Mouse (Mus musculus) naive thymus-derived CD4-positive, alpha-beta T cell, adult 2 months (primary cell): ENCODE measurements around the gene Gm26897.

Experiments used
- DNase-seq: peaks from one replicate; pipeline ENCODE4 v3.0.0-alpha.2; 2011; ENCODE audit warnings: low read depth

Gene Gm26897

DNA sequence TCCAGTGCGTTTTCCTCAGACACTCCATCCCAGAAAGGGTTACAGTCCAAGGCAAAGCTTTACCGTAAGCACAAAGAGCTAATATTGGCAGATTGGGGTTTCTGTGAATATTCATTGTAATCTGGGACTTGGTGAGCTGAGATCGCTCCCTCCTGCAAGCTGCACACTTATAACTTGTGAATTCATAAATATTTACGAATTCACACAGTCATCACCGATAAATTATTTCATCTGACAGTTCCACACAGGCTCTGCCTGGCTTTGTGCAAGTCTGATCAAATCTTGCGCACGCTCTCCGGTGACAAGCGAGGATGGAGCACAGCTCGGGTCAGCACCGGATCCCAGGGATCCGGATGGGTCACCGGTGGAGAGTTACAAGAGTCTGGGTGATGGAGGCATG lies 16.4 kb downstream of the Gm26897 start:
- no peak for DNase-seq

DNA sequence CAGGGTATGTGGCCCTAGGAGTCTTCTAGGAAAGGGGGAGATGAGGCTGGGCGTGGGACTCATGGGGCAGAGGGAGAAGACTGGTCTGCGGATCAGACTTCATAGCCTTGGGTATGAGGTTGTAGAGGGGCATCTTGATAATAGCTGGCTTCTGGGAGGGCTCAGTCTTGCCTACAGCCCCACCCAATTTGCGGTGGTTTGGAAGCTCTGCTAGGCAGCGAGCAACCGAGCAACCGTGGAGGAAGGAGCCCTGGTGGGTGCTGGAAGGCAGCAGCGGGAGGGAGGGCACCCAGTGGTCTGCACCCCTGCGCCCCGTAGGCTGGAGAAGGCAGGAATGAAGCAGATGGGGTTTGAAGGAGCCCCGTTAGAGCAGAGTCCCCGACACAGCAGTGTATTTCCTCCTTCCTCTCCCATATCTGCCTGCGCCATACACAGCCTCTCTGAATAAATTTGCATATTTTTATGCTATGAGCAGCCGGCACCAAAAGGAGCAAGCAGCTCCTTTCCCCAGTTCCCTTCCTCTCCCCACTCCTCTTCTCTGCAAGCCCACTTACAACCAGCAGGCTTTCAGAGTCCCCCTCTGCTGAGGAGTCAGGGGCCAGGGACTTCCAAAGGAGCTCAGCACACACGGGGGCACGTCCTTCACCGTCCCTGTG lies 20.9 kb downstream of the Gm26897 start:
- peak; percentile 23 for DNase-seq

DNA sequence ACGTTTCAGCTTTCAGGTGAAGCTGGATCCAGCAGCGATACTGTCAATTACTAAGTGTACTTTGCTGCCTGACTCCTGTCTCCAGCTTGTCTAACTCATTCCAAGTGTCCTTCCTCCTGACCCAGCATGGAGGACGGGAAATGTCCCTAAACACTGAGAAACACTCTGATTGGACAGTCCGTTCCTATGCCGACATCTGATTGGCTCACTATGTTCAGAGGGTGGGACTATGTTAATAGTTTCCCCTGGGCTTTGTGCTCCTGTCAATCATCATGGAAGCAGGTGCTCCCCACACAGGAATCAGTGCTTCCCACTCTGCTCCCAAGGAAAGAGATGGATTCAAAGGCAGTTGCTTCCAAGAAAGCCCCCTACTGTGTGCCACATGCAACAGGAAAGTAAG lies 21.6 kb downstream of the Gm26897 start:
- DNase-seq = peak; percentile 51

DNA sequence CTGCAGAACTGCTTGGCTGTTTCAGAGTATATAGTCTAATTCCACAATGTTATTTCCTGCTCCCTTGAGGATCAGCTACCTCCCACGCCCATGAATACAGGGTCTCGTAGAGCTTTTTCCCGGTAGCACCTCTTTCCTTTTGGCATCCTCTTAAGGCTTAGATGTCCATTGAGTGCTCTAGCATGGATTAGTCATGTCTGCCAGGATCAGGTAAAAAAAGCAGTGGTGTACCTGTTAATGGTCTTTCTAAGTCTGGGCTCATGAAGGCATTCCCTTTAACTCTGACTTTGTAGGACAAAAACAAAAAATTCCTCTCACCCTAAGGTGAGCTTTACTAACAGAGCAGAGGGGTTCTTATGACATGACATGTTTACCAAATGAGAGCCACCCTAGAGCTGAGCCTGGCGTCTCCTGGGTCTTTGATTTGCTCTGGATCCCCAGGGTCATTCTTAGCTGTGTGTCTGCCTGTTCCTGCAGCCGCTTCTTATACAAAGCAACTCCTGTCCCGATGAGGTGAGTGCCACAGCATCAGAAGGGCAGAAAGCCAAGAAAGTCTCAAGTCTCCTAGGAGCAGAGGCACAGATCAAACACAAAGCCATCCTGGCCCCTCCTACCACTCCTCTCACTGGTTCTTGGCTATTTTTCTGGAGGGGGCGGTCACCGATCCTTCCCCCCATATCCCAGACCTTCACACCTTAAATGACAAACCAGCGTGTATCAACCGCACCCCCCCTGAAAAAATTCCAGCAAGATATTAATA lies 27.2 kb downstream of the Gm26897 start:
- no peak for DNase-seq

DNA sequence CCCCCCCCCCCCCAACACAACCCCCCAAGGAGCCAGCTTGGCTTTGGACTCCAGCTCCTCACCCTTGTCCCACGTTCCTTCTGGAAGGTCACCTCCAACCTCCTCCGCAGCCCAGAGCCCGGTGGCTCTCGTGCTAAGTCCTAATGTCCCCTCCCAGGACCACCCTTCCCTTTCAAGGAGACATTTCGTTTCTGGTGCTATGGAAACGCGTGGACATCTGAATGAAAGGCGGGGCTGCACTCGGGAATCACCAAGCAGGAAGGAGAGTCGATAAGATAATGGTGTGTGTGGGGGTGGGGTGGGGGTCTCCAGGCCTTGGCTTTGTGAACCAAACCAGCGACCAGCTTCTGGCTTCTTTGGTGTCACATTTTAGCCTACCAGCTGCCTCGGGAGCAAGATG lies 27.9 kb downstream of the Gm26897 start:
- DNase-seq = no peak

DNA sequence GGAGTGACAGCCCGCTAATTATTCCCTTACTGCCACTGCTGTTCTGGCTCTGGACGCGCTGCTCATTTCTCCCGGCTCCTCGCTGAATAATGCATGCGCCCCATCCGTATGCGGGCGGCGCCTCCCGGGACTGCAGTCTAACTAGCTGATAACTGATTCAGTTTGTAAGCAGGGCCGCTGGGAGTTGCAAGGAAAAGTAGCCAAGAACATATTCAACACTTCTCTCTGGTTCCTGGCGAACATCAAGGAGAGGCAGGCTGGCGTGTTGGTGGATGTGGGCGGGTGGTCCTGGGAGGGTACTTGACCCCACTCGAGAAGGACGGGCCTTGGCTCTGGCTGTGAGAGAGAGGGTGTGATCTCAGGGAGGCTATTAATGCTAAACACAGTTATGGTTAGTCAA lies 28.4 kb downstream of the Gm26897 start:
- no peak for DNase-seq

DNA sequence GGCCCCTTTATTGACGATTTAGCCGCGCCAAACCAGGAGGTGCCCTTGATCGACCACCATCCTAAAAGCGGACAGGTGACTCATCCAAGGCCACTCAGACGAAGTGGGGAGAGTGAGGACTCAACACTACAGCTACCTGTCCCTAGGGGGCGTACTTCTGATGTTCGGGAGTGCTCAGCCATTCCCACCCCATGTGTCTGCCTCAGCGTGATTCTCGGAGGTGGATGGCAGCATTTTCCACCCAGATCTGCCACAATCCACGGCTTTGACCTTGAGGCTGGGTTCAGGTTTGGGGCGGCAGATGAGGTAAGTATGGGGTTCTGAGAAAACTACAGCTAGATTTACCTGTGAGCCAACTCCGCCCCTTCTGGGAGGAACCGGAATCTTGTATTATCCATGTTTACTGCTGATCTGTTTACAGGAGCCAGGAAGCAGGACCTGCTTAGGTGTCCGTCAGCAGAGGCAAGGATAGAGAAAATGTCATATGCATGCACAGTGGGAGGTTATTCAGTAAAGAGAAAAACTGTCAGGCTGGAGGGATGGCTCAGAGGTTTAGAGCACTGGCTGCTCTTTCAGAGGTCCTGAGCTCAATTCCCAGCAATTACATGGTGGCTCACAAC lies 32.1 kb downstream of the Gm26897 start:
- DNase-seq = no peak

DNA sequence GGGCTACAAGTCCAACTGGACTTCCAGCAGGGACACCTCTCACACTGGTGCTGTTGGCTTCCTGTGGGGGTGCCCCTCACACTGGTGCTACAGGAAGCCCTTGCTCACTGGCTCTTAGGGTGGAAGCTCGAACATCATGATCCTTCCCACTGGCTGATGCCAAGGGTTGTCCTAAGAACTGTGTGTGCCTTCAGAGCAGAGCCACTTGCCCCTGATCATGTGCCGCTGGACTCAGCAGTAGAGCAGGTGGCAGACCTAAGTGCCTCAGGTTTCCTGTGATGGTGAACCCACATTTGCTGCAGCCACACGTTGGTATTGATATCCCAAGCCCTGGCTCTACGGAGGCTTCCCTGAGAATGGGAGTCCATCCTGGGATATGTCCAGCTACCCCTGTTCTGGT lies 33.0 kb downstream of the Gm26897 start:
- no peak for DNase-seq

DNA sequence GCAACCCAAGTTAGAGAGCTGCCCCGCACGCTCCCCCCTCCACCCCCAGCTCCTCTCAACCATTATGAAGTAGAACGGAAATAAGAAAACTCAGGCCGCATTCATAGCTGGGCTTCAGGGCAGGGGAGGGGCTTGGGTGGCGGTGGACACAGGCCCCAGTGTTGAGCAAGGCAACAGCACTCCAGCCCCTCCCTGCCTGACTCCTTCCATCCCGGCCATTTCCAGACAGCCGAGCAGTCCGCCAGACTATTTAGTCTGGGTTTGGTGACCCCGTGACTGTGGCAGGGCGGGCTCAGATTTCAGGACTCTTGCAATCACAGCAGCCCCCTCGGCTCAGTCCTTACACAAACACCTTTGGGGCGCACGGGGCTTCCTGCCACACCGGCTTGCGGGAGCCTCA lies 36.5 kb downstream of the Gm26897 start:
- no peak for DNase-seq

DNA sequence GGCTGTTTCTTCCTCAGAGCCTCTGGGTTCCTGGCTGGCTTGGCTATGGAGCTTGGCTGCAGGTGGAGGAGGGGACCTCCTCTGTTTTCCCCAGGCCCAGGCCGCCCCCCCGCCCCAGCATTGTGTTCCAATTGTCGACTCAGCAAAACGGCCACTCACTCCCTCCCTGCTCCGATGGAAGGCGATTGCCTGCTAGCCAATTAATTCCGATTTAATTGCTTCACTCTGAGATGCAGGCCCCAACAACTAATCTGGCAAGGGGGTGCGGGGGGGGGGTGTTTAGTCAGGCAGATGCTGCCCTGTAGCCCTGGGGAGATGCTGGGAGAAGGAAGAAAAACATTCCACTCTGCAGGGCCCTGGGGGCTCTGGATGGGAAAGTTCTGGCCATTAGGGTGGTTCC lies 38.4 kb downstream of the Gm26897 start:
- DNase-seq = no peak

DNA sequence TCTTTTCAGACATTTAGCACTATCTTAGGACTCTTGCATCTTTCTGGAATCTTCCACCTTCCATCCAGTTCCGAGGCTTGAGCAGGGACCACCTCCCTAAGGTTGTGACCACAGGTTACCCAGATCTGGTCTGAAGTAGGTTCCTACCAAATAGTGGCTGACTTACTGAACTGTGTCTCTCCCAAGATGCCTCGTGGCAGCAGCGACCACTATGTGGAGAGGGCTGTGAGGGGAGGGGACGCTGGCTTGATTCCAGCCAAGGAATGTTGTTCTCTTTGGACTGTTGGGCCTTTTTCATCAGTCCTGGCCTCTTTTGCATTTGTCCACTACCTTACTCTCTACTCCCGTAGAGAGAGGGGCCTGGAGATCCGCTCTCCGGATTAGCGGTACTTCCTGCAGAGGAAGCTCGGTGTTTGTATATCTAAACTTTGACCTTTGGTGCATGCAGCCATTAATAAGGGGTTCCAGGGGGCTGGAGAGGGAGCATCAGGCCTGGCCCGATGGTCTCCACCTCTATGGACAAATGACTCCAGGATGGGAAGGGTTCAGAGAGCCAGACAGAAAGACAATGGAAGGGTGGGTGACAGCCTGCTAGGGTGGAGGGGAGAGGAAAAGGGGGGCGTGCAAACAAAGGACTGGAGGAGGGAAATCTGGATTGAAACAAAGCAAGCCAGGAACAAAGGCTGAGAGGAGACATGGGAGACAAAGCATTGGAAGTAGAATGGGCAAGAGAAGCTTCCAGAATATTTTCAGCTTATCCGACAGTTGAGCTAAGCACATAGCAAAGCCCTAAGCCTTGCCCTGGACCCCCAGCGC lies 39.1 kb downstream of the Gm26897 start:
- DNase-seq = no peak

DNA sequence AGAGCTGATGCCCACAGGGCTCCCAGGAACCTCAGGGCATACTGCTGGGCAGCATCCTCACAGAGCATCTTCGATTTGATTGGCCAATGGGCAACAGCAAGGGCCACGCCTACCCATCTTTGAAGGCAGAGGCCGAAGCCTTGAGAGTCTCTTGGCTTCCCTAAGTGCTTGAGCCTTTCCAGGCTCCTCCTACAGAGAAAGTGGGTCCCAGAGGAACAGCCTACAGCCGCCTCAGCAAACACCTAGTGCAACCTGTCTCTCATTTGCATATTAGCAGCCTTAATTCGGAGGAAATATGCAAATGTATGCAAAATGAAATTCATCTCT lies 39.6 kb downstream of the Gm26897 start:
- no peak for DNase-seq

DNA sequence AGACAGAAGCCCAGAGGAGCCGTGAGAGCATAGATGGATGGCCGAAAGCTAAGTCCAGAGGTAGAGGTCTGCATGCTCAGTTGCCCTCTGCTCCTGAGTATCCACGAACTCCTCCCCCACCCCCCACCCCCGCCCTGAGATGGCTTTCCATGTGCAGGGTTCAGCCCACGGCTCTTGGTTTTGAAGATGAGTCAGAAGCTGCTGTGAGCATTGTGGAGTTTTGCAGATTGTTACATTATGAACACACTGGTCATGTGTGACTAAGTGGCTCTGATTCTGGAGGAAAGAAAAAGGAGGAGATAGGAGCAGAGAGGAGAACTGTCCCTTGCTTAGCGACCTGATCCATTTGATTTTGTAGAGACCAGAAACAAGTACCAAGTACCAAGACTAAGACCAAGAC lies 42.5 kb downstream of the Gm26897 start:
- DNase-seq = no peak

DNA sequence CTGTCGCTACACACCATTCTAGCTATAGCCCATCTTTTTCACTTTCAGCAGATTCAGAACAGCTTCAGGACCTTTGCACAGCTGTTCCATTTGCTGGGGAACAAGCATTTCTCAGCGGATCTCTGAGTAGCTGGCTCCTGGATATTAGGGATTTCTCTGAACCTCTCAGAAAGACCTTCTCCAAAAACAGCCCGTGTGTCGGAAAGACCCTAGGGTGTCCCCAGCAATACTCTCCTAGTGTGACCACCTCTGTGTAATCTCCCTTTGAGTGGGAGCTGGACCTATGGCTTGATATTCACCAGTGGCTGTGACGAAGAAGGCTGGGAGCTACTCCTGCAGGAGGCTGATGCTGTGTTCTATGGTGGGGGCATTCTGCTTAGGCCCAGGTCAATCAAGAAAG lies 44.4 kb downstream of the Gm26897 start:
- DNase-seq = no peak

DNA sequence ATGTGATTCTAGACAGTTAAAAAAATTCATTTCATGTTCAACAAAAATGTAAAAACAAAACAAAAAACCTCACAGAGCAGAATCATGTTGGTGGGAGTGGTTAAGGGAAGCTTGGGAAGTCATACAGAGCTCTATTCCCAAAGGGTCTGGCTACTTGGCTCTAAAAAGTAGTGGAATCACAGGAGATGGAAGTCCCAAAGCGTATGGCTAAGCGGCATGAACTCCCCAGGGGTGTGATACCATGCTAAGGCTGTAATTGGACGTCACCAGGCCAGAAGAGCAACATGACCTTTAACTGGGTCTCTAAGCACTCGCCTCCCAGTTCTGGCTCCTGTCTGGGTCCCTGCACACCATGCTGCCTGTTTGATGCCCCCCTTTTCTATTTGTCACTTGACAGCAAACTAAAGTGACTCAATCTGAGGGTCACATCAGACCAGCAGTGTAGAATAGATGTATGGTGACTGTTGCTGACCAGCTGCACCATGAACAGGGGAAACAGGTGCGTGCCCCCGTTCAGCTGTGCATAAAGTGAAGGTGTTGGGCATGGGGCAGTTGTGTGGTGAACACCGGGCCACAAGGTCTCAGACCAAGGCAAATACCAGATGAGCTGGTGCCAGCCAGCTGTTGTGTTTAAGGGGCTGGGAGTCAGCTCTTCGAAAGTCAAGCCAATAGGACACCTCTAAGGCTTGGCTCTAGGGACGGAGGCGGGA lies 46.2 kb downstream of the Gm26897 start:
- DNase-seq = no peak
